23 mouse cellular contexts compared by ENCODE assay signal in the genomic region with DNA sequence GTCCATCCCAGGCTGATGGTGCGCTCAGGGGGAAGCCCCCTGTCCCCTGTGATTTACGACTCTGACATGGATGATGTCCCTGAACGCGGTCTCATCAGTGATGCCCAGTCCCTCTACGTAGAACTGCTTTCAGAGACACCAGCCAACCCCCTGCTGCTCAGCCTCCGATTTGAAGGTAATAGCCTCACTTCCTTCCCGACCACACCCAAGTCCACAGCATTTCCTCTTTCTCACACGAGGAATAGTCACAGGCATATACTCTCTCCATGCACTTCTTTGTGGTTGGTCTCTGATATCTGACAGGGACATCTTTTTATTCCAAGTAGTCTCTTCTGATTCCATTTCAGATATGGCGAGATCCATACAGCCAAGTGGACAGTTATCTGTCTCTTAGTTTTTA. TPM values are rescaled to one million over a fixed set of nuclear protein-coding genes. Genes with fewer than 3 reads are reported as not detected.
"Had no signal": no experiment of that assay in that cellular context is flagged by ENCODE, and none has a peak within 500 bp of the region (broad histone marks: within the 10 kb centered on the region; RNA-seq: fewer than 3 reads in every experiment).

No protein-coding gene starts in this region.

- DNase-seq: kidney, adult 18-20 months; kidney, postnatal 25 days; liver, embryonic 13.5 days; lung, adult 2 months; lung, postnatal 36 days; midbrain, embryonic 14.5 days; right cerebral cortex, adult 18-20 months; right cerebral cortex, postnatal 14 days; right cerebral cortex, postnatal 4 days; thymus, adult 2 months; thymus, postnatal 14 days; thymus, postnatal 4 days had no signal

- H3K9ac ChIP-seq: limb, embryonic 13.5 days; liver, embryonic 13.5 days; neural tube, embryonic 12.5 days; neural tube, embryonic 15.5 days; stomach, embryonic 15.5 days had no signal

- H3K36me3 ChIP-seq: limb, embryonic 10.5 days; limb, embryonic 13.5 days; liver, embryonic 13.5 days; stomach, embryonic 15.5 days had no signal

- H3K4me1 ChIP-seq: liver, embryonic 13.5 days; neural tube, embryonic 12.5 days; neural tube, embryonic 15.5 days; stomach, embryonic 15.5 days had no signal

- H3K9me3 ChIP-seq: limb, embryonic 10.5 days; limb, embryonic 13.5 days; liver, embryonic 13.5 days; neural tube, embryonic 12.5 days; neural tube, embryonic 15.5 days; stomach, embryonic 15.5 days had no signal

- H3K27ac ChIP-seq: kidney, postnatal 0 days; limb, embryonic 10.5 days; limb, embryonic 13.5 days; liver, embryonic 13.5 days; neural tube, embryonic 12.5 days; neural tube, embryonic 15.5 days; stomach, embryonic 15.5 days had no signal

- H3K4me3 ChIP-seq: limb, embryonic 10.5 days; limb, embryonic 13.5 days; liver, embryonic 13.5 days; neural tube, embryonic 12.5 days; neural tube, embryonic 15.5 days; stomach, embryonic 15.5 days had no signal

RNA-seq across cellular contexts. Expression of a gene that starts 10.4 kb away (rescaled TPM):
- total RNA-seq: liver, adult 2 months; megakaryocyte-erythroid progenitor cell, adult 5-6 weeks had no signal
- polyA plus RNA-seq: kidney, postnatal 0 days; limb, embryonic 10.5 days; liver, adult 2 months; liver, embryonic 13.5 days; liver, embryonic 16.5 days; lung, adult 2 months had no signal

RNA-seq across cellular contexts. Expression of a gene that starts 16.1 kb away (rescaled TPM):
- total RNA-seq: left cerebral cortex, postnatal 25 days; midbrain, postnatal 0 days had no signal
